Mouse (Mus musculus) E14TG2a.4 (cell line): ENCODE results near the gene Asb2.
A peak's percentile ranks its signal among the peaks of the same experiment; 100 is the strongest.

Experiments used
- H3K27me3 ChIP-seq: 2 replicates; pipeline ENCODE4 v1.6.1; 2014; ENCODE audit warnings: low read length, control low read depth; ENCODE audit not compliant: insufficient read depth
- H3K36me3 ChIP-seq: 2 replicates; pipeline ENCODE4 v1.6.1; 2014; ENCODE audit warnings: low read length, control low read depth; ENCODE audit not compliant: insufficient read depth
- H3K4me1 ChIP-seq: replicated peaks from 2 replicates; pipeline ENCODE4 v1.6.1; 2014; ENCODE audit warnings: low read depth, low read length, control low read depth
- H3K4me3 ChIP-seq: replicated peaks from 2 replicates; pipeline ENCODE4 v1.5.1; 2014; ENCODE audit warnings: mild to moderate bottlenecking, low read length
- H3K9me3 ChIP-seq: 2 replicates; pipeline ENCODE4 v1.6.1; 2014; ENCODE audit warnings: low read length, control low read depth
- CTCF ChIP-seq: conservative IDR thresholded peaks from 2 replicates; pipeline ENCODE4 v1.5.1; 2014; ENCODE audit warnings: low read length
- NANOG ChIP-seq: IDR thresholded peaks from 2 replicates; pipeline ENCODE4 v1.6.1; 2014; ENCODE audit warnings: borderline replicate concordance, low read length, mixed read lengths
- POU5F1 ChIP-seq: IDR thresholded peaks from 2 replicates; pipeline ENCODE4 v1.6.1; 2014; ENCODE audit warnings: low read length, borderline replicate concordance

Asb2 gene

GRCm38 (mm10) chr12:103355746-103356414 is at the start of gene Asb2:
Gene Asb2 (minus strand): TSS chr12:103356001.
- no peak for TF ChIP-seq CTCF
- H3K36me3 ChIP-seq = no peaks in the 10 kb centered on the region
- no peaks in the 10 kb centered on the region for H3K4me1 ChIP-seq
- peaks cover 5% of the 10 kb centered on the region; the same call in 1 of the 2 replicates for H3K27me3 ChIP-seq
- 0 out of 2 replicates have a peak, but pooled peaks cover 3% of the 10 kb centered on the region for H3K9me3 ChIP-seq
- H3K4me3 ChIP-seq = no peak within 1 kb of the TSS

GRCm38 (mm10) chr12:103404131-103404530 is 48.3 kb upstream of the Asb2 start:
- Histone ChIP-seq H3K27me3 (no peaks in the 10 kb centered on the region), H3K4me3 (no peak overlapping the region), H3K9me3 (no peaks in the 10 kb centered on the region), H3K4me1 (peaks cover 3% of the 10 kb centered on the region; the same call in 1 of the 2 replicates), H3K36me3 (peaks cover 74% of the 10 kb centered on the region)
- TF ChIP-seq NANOG (no peak), CTCF (no peak), POU5F1 (no peak)

- peaks cover 4% of the 10 kb centered on the region; the same call in 1 of the 2 replicates for H3K36me3 ChIP-seq
- H3K9me3 ChIP-seq = no peaks in the 10 kb centered on the region
- H3K4me1 ChIP-seq = peaks cover 11% of the 10 kb centered on the region
- no peak overlapping the region for H3K4me3 ChIP-seq
- H3K27me3 ChIP-seq = no peaks in the 10 kb centered on the region
- TF ChIP-seq POU5F1 (no peak), NANOG (no peak), CTCF (no peak)
Measured at GRCm38 (mm10) chr12:103396751-103397150, 41.0 kb upstream of the Asb2 start.

GRCm38 (mm10) chr12:103395486-103396275 is 39.9 kb upstream of the Asb2 start:
- H3K27me3 ChIP-seq = no peaks in the 10 kb centered on the region
- H3K9me3 ChIP-seq = no peaks in the 10 kb centered on the region
- TF ChIP-seq NANOG (no peak), POU5F1 (no peak), CTCF (no peak)
- no peak overlapping the region for H3K4me3 ChIP-seq
- H3K4me1 ChIP-seq = peaks cover 11% of the 10 kb centered on the region
- no peaks in the 10 kb centered on the region; the same call in 1 of the 2 replicates for H3K36me3 ChIP-seq

GRCm38 (mm10) chr12:103393528-103393927 is 37.7 kb upstream of the Asb2 start:
- H3K4me1 ChIP-seq = peaks cover 19% of the 10 kb centered on the region
- peaks cover 10% of the 10 kb centered on the region for H3K27me3 ChIP-seq
- H3K9me3 ChIP-seq = no peaks in the 10 kb centered on the region
- H3K4me3 ChIP-seq = no peak overlapping the region
- H3K36me3 ChIP-seq = no peaks in the 10 kb centered on the region; the same call in 1 of the 2 replicates
- no peak for TF ChIP-seq POU5F1
- TF ChIP-seq CTCF = no peak
- no peak for TF ChIP-seq NANOG

GRCm38 (mm10) chr12:103391098-103391497 is 35.3 kb upstream of the Asb2 start:
- no peak overlapping the region for H3K4me3 ChIP-seq
- peaks cover 13% of the 10 kb centered on the region for H3K4me1 ChIP-seq
- TF ChIP-seq POU5F1 = no peak
- H3K27me3 ChIP-seq = peaks cover 10% of the 10 kb centered on the region
- H3K36me3 ChIP-seq = no peaks in the 10 kb centered on the region; the same call in 1 of the 2 replicates
- H3K9me3 ChIP-seq = no peaks in the 10 kb centered on the region

GRCm38 (mm10) chr12:103389982-103390381 is 34.2 kb upstream of the Asb2 start:
- H3K36me3 ChIP-seq = no peaks in the 10 kb centered on the region; the same call in 1 of the 2 replicates
- no peak overlapping the region for H3K4me3 ChIP-seq
- peaks cover 10% of the 10 kb centered on the region for H3K27me3 ChIP-seq
- TF ChIP-seq CTCF (no peak), POU5F1 (no peak), NANOG (no peak)
- no peaks in the 10 kb centered on the region for H3K9me3 ChIP-seq
- H3K4me1 ChIP-seq = peaks cover 13% of the 10 kb centered on the region

- Histone ChIP-seq H3K9me3 (no peaks in the 10 kb centered on the region), H3K27me3 (peaks cover 10% of the 10 kb centered on the region), H3K4me3 (peak overlapping the region; percentile 89), H3K4me1 (peaks cover 13% of the 10 kb centered on the region), H3K36me3 (no peaks in the 10 kb centered on the region; the same call in 1 of the 2 replicates)
- TF ChIP-seq NANOG (no peak), CTCF (no peak), POU5F1 (no peak)
Measured at GRCm38 (mm10) chr12:103389348-103389727, 33.5 kb upstream of the Asb2 start.
